Mouse (Mus musculus): ENCODE data around the gene Pid1.

- TF ChIP-seq CTCF (IDR thresholded peaks at IDR 0.05; ENCODE audit: low read depth) (no peak), EP300 (optimal IDR thresholded peaks at IDR 0.05) (no peak)
Observed at GRCm38 (mm10) chr1:84002630-84003029, 361.4 kb downstream of the Pid1 start.

All from stomach, postnatal 0 days (tissue).